Mouse (Mus musculus): Measurements from ENCODE around the gene Gm21776. TPM values are rescaled to one million over a fixed set of nuclear protein-coding genes. Genes with fewer than 3 reads are reported as not detected.
"Not testable (repeated sequence)": the region's sequence is repeated elsewhere in the genome, so short reads cannot be mapped to it uniquely, and the experiment has no call there.

The Gm21776 gene
- not detected in 2 replicates for polyA plus RNA-seq (2012)

- TF ChIP-seq GATA1 (IDR thresholded peaks at IDR 0.05; ENCODE audit: low read length) = not testable (repeated sequence)
These were observed at the start of gene Gm21776 for GRCm38 (mm10) chrY:76378362-76378761. Gene Gm21776 (plus strand): TSS chrY:76378662.

All from G1E-ER4 (cell line).